Mouse (Mus musculus) limb, embryonic 10.5 days (tissue): ENCODE data around the gene Ssbp2. TPM values are rescaled to one million over a fixed set of nuclear protein-coding genes. Genes with fewer than 3 reads are reported as not detected.

Experiments used
- DNase-seq: peaks from one replicate; pipeline ENCODE4 v3.0.0-alpha.2; 2017; ENCODE audit warnings: low spot score
- H3K27ac ChIP-seq: fragments of 300-500 bp; sonication (generic); 2 replicates; pipeline ENCODE4 v1.5.1; 2016; ENCODE audit warnings: mild to moderate bottlenecking
- H3K27me3 ChIP-seq: fragments of 300-500 bp; sonication (generic); 2 replicates; pipeline ENCODE4 v1.6.1; 2016; ENCODE audit warnings: low read depth, mild to moderate bottlenecking; ENCODE audit not compliant: poor library complexity, severe bottlenecking
- H3K36me3 ChIP-seq: fragments of 300-500 bp; sonication (generic); 2 replicates; pipeline ENCODE4 v1.6.1; 2016; ENCODE audit warnings: mild to moderate bottlenecking, moderate library complexity
- H3K4me1 ChIP-seq: fragments of 300-500 bp; sonication (generic); 2 replicates; pipeline ENCODE4 v1.6.1; 2016
- H3K4me3 ChIP-seq: fragments of 300-500 bp; sonication (generic); 2 replicates; pipeline ENCODE4 v1.5.1; 2016; ENCODE audit warnings: mild to moderate bottlenecking, moderate library complexity
- H3K9me3 ChIP-seq: fragments of 300-500 bp; sonication (generic); replicated peaks from 2 replicates; pipeline ENCODE4 v1.6.1; 2016; ENCODE audit warnings: mild to moderate bottlenecking
- WGBS: fragments of 180-500 bp; shearing (Covaris S2); methylation state at CpG from one replicate; pipeline ENCODE4 v1.1.7; 2016; 5-methylcytosine and 5-hydroxymethylcytosine counted together
- microRNA-seq: library from miRNA; unstranded; fragments of <30 nt; microRNA quantifications from one replicate; pipeline ENCODE4, GENCODE M21; 2017
- polyA plus RNA-seq: library from polyadenylated mRNA; unstranded; fragments of >200 nt; fragmentation: Nextera tagmentation; extraction: Ambion mirVana; gene quantifications from 2 replicates; pipeline ENCODE4 v1.2.1, GENCODE M21; 2016

The Ssbp2 gene
- polyA plus RNA-seq, 1 experiment from 2014 or later, result 183 TPM

- Histone ChIP-seq H3K36me3 (no peaks in the 10 kb centered on the region), H3K4me3 (peak overlapping the region; percentile 59), H3K27me3 (peaks cover 29% of the 10 kb centered on the region), H3K27ac (no peak overlapping the region), H3K9me3 (no peaks in the 10 kb centered on the region), H3K4me1 (peaks cover 7% of the 10 kb centered on the region)
- no peak for DNase-seq
- 73% methylated on average over 6 of the region's 6 CpGs for WGBS
Observed at GRCm38 (mm10) chr13:91740851-91741250, 280.8 kb downstream of the Ssbp2 start.

GRCm38 (mm10) chr13:91741280-91742047 lies 281.4 kb downstream of the Ssbp2 start, which contains the start of gene Acot12:
Acot12 (plus strand) TSS chr13:91741512.
- Histone ChIP-seq H3K9me3 (no peaks in the 10 kb centered on the region), H3K27me3 (peaks cover 29% of the 10 kb centered on the region), H3K36me3 (no peaks in the 10 kb centered on the region), H3K4me3 (peak within 1 kb of the TSS; percentile 59), H3K27ac (peak within 1 kb of the TSS; percentile 70), H3K4me1 (peaks cover 7% of the 10 kb centered on the region)
- 9% methylated on average over 45 of the region's 45 CpGs for WGBS
- DNase-seq, result peak; percentile 52

- H3K27ac ChIP-seq, result no peak overlapping the region
- peaks cover 29% of the 10 kb centered on the region for H3K27me3 ChIP-seq
- H3K4me1 ChIP-seq, result peaks cover 7% of the 10 kb centered on the region
- no peaks in the 10 kb centered on the region for H3K9me3 ChIP-seq
- 91% methylated on average over 3 of the region's 3 CpGs for WGBS
- DNase-seq, result no peak
- no peak overlapping the region for H3K4me3 ChIP-seq
- no peaks in the 10 kb centered on the region for H3K36me3 ChIP-seq
Observed at GRCm38 (mm10) chr13:91743180-91743579, 283.1 kb downstream of the Ssbp2 start.

GRCm38 (mm10) chr13:91746470-91746869 lies 286.4 kb downstream of the Ssbp2 start:
- Histone ChIP-seq H3K27me3 (peaks cover 15% of the 10 kb centered on the region), H3K4me3 (no peak overlapping the region), H3K36me3 (no peaks in the 10 kb centered on the region), H3K4me1 (peaks cover 2% of the 10 kb centered on the region), H3K27ac (no peak overlapping the region), H3K9me3 (no peaks in the 10 kb centered on the region)
- DNase-seq, result no peak
- WGBS, result 88% methylated on average over 5 of the region's 5 CpGs

- Histone ChIP-seq H3K36me3 (no peaks in the 10 kb centered on the region), H3K27me3 (no peaks in the 10 kb centered on the region), H3K9me3 (no peaks in the 10 kb centered on the region), H3K27ac (no peak overlapping the region), H3K4me1 (no peaks in the 10 kb centered on the region), H3K4me3 (no peak overlapping the region)
- 89% methylated on average over 2 of the region's 2 CpGs for WGBS
- no peak for DNase-seq
Observed at GRCm38 (mm10) chr13:91748401-91748800, 288.3 kb downstream of the Ssbp2 start.

- Histone ChIP-seq H3K27me3 (no peaks in the 10 kb centered on the region), H3K4me1 (no peaks in the 10 kb centered on the region), H3K36me3 (no peaks in the 10 kb centered on the region), H3K27ac (no peak overlapping the region), H3K4me3 (no peak overlapping the region), H3K9me3 (no peaks in the 10 kb centered on the region)
- WGBS, result 90% methylated on average over 4 of the region's 4 CpGs
- no peak for DNase-seq
Observed at GRCm38 (mm10) chr13:91749981-91750380, 289.9 kb downstream of the Ssbp2 start.

Small RNA genes within 50 kb of the gene (microRNA-seq; reads per million reads assigned to microRNA genes)
- not detected for gene Gm27656

Other genes starting within 250 kb of the Ssbp2 start
- 7.4 and 9.1 TPM in 2 replicates for gene Atg10, start 236.3 kb upstream of the Ssbp2 start, polyA plus RNA-seq